Mouse (Mus musculus) left cerebral cortex, postnatal 4 days (tissue): ENCODE results near the gene Ncoa3. TPM values are rescaled to one million over a fixed set of nuclear protein-coding genes. Genes with fewer than 3 reads are reported as not detected.
A peak's percentile ranks its signal among the peaks of the same experiment; 100 is the strongest.
"Not testable (repeated sequence)": the region's sequence is repeated elsewhere in the genome, so short reads cannot be mapped to it uniquely, and the experiment has no call there.

Experiments
- DNase-seq: peaks from one replicate; pipeline ENCODE4 v3.0.0-alpha.2; 2022
- intact Hi-C: fragments of 180-260 bp; cut with DNase I; formaldehyde crosslinking; loops from one replicate; pipeline ENCODE4 v1.15.1; 2025
- total RNA-seq, 2 experiments: library from RNA; stranded (reverse); gene quantifications; 2 replicates each; pipeline ENCODE4 v1.2.3; 2021

The Ncoa3 gene
- 10 to 100 TPM; 36.0 to 41.3 TPM for total RNA-seq

DNA sequence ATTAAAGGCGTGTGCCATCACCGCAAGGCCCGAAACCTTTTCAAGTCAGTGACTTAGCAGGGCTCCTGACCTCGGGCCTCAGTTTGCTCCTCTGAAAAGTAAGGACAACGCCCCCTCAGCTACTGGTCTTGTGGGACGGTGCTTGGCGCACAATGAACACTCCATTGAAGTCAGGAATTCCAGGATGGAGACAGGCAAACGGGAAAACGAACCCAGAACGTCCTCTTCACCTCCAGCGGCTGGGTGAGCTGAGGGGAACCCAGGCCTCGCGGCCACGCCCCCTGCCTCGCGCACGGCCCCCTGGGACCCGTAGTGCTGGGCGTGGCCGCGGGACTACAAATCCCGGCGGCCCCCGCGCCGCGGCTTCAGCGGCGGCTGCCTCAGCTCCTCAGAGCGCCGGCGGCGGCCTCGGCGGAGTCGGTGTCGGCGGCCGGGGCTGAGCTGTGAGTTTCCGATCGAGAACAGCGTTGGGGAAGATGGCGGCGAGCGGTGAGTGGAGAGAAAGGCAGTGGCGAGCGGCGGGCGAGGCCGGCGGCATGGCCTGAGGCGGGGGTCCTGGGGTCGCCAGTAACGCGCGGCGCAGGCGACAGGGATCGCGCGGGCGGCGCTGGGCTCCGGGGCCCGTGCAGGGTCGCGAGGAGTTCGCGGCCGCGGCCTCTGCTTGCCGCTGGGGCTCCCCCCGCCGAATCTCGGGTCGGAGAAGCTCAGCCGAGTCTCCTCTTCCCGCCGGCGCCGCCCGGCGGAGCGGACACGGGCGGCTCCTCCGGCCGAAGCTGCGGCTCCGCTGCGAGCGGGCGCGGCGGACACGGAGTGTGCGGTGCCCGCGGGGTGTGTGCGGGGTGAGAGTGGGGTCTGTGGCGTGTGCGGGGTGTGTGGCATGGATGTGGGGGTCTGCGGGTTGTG is at the start of gene Ncoa3:
Ncoa3 (plus strand) TSS at position 367 of the 903 bp plus-strand sequence.
- intact Hi-C loops = no loop called here
- peak; percentile 95 for DNase-seq

DNA sequence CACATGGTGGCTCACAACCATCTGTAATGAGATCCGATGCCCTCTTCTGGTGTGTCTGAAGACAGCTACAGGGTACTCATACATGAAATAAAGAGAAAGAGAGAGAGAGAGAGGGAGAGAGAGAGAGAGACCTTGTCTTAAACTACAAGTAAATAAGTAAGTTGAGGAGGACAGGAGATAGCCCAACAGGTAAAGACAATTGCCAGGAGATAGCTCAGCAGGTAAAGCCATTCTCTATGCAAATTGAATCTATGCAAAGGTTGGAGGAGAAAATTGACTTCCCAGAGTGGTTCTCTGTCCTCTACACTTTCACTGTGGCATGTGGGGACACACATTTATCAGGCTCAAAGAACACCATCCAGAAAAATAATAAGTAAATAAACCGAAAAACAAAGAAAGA is 49.3 kb upstream of the Ncoa3 start:
- DNase-seq = no peak
- intact Hi-C loops = no loop called here

DNA sequence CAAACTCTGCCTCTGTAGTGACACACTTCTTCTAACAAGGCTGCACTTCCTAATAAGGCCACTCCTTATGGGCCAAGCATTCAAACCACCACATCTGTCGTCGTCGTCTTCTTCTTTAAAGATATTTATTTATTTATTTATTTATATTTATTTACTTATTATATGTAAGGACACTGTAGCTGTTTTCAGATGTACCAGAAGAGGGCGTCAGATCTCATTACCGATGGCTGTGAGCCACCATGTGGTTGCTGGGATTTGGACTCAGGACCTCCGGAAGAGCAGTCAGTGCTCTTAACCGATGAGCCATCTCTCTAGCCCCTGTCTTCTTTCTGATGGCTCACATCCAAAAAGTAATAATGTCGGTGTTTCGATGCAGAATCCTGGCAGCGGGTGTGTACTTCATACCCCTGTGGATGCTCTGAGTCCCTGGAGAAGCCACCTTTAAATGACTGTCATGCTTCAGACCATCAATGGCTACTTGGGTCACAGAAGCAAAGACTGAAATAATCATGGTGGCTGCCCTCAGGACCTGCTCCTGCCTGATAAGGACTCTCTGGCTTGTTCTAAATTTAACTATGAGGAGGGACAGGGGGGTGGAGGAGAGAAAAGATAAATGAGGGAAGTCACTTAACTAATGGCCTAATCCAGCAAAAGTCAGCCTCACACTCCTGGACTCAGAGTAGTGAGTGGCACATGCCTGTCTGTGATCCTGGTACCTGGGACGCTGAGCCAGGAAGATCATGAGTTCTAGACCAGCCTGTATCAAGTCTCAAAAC is 47.7 kb upstream of the Ncoa3 start:
- no peak for DNase-seq
- intact Hi-C loops = no loop called here

DNA sequence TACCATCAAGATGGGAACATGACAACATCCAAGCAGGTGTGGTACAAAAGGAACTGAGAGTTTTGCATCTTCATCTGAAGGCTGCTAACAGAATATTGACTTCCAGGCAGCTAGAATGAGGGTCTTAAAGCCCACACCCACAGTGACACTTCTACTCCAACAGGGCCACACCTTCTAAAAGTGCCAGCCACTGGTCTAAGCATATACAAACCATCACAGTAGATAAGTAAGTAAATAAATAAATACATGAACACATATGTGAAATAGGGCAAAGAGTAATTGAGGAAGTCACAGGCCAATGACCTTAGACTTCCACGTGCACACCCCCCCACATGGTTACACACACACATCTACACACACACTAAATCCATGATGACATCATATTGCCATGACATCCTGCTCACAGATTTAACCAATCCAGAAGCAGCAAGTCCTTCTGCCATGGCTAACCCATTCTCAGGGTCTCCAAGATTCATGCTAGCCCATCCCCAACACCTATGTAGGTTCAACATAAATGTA is 46.3 kb upstream of the Ncoa3 start:
- intact Hi-C loops = no loop called here
- DNase-seq = no peak

DNA sequence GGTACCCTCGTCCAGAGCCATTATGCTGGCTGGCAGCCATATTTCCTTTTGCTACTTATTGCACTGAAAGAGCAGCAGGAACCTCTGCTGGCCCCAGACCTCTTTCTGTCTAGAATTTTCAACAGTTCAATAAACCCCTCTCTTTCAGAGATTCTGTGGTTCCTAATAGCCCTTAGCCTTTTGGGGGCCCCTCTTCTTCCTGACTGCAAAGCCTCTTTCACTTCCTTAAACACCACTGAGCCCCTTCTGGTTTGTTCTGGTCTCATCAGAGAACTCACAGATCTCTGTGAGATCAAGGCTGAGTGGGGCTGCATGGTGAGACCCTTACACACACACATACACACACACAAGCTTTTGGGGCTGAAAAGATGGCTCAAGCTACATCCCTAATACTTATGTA is 44.4 kb upstream of the Ncoa3 start:
- no peak for DNase-seq
- intact Hi-C loops = no loop called here

DNA sequence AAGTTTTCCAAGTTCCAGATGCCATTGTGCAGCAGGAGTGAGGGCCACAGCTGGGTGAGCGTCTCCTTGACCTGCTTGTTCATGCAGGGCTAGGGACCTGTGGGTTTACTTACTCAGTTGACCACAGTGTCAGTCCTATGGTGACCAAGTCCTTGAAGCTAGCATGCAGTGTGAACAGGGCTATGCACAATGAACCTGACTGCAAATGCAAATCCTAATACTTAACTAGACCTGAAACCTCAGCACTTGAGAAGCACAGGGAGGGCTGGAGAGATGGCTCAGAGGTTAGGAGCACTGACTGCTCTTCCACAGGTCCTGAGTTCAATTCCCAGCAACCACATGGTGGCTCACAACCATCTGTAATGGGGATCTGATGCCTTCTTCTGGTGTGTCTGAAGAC is 43.7 kb upstream of the Ncoa3 start:
- DNase-seq, intact Hi-C loops: not testable (repeated sequence)

DNA sequence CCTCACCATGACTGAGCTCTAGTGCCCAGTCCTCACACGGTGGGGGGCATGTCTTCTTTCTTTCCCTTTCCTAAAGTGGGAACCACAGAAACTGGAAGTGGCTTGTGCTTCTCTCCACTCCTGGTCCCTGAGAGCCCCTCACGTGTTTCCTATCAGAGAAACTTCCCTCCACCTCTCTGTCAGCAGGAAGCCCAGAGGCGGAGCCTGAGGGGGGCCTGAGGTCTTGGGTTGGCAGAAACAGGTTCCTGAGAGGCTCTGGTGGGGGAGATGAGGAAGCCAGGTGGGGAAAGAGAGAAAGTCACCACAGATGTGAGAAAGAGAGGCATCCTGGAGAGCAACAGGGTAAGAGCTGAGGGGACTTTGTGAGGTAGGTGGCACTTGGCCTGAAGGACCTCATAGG is 42.7 kb upstream of the Ncoa3 start:
- intact Hi-C loops = no loop called here
- no peak for DNase-seq

DNA sequence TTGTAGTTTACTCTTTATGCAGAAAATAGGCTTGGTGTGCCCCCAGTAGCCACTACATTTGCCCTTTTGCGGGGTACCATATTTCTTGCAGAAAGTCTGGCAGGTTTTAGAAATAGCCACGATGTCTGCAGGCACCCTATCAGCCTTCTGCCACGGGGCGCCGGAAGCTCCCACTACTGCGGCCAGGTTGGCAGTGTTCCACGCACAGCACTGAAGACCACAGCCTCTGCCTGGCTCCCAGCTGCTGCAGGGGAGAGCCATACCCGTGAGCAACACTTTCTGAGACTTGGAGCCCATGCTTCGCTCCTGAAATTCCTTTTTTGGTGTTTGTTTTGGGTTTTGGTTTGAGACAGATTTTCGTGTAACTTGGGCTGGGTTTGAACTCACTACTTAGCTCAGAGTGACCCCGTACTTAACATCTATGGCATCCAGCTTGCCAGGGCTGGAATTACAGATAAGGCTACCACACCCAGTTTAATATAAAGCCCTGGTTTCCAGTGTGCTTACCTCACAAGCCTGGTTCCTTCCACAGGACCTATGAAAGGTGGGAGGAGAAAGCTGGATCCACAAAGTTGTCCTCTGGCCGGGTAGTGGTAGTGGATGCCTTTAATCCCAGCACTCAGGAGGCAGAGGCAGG is 40.9 kb upstream of the Ncoa3 start:
- DNase-seq = no peak
- intact Hi-C loops = no loop called here

DNA sequence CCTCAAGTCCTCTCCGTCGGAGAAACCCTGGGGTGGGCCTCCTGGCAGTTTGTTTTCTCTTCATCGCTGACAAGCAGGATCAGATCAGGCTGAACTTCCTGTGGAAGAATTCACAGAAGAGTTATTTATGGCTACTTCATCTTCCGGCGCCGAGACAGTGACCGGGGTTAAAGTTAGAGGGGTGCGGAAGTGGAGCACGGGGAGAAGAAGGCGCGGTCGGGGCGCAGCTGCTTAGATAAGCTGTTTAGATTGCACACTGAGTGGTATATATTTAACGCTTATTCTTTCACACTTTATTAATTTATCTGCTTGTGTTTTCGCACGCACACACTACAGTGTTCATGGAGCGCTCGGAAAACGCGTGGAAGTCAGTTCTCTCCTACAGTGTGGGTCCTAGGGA is 37.6 kb upstream of the Ncoa3 start:
- intact Hi-C loops = no loop called here
- DNase-seq = no peak

DNA sequence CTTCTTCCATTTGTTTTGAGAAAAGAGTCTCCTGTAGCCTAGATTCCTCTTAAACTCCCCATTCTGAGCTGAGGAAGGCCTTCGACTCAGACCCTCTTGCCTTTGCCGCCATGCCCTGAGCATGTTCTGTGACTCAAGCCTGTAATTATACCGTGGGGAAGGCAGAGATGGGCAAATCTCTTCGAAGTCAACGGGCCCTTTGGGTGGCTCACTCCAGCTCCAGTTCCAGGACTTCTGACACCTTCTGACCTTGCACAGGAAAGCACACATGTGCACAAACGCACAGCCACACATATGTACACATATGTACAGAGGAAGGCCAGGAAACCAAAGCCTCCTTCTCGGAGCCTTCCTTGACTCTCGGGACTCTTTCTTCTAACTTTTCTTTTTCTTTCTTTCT is 37.0 kb upstream of the Ncoa3 start:
- intact Hi-C loops = no loop called here
- DNase-seq = no peak

DNA sequence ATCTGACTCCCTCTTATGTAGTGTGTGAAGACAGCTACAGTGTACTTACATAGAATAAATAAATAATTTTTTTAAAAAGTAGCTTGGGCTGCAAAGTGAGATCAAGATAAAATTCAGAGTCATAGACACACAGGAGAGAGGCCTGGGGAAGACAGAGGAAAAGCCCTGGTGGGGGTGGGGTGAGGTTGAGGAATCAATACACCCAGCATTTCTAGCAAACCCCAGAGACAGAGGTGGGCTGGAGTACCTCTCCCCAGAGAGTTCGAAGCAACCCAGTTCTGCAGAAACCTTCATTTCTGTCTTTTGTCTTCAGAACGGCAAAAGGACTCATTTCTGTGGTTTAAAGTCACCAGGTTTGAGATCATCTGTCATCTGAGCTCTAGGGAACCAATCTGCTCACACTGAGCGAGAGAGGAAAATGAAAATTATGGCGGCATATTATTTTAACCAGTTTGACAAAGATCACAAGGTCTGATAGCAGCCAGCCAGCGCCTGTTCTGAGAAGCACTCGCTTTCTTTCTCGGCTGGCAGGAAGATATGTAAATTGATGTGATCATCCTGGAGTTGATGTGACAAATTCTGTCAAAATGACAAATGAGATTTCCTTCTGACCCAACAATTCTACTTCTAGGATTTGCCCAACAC is 36.2 kb upstream of the Ncoa3 start:
- DNase-seq = no peak
- intact Hi-C loops = no loop called here

DNA sequence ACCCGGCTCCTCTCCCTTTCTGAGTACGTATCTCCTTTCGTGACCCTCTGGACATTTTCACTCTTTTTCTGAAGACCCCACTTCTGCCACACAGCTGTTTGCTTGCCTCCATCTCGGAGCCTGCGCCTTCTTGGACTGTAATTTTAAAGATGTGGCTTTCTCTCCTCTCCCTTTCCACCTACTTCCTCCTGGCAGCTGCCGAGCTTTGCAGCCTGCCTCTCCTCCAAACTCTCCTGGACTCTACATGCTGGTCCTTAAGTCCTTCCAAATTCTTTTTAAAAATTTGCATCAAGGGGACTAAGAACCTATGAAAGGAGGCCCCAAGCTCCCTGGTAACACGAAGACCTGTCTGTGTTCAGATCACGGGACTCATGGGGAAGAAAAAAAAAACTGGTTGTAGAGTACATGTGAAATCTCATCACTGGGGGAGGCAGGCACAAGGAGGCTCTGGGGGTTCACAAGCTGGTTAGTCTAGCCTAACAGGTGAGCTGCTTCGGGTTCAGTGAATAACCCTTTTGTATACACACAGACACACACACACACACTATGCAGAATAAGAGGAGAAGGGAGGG is 35.1 kb upstream of the Ncoa3 start:
- intact Hi-C loops = no loop called here
- DNase-seq = no peak

DNA sequence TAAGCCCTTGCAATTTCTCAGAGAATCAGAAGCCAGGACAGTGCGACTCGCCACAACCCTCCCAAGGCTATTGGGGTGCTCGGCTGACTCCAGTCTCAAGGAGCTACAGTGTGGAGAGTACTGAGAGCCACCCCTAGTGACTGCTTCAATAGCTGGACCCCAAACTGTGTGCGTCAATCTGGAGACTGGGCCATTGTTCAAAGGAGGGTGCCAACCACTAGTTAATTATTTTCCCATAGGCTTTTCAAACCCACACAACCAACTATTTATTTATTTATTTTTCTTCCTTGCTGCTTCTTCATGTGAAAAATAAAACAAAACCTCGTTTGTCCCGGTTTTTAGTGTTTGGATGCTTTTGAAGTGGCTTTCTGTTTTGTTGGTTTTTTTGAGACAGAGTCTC is 33.9 kb upstream of the Ncoa3 start:
- no peak for DNase-seq
- intact Hi-C loops = no loop called here

DNA sequence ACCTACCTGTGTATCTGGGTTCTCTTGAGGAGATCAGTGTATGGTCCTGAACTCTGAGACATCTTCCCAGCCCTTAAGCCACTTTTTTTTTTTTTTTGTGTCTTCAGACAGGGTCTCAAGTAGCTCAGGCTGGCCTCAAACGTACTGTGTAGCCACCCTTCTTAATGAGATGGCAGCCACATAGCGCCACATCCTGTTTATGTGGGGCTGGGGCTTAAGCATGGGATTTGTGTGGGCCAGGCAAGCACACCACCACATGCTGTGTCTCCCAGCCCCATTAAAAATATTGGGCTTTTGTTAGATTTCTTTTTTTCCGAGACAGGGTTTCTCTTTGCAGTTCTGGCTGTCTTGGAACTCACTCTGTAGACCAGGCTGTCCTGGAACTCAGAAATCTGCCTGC is 31.7 kb upstream of the Ncoa3 start:
- DNase-seq = no peak
- intact Hi-C loops = no loop called here

DNA sequence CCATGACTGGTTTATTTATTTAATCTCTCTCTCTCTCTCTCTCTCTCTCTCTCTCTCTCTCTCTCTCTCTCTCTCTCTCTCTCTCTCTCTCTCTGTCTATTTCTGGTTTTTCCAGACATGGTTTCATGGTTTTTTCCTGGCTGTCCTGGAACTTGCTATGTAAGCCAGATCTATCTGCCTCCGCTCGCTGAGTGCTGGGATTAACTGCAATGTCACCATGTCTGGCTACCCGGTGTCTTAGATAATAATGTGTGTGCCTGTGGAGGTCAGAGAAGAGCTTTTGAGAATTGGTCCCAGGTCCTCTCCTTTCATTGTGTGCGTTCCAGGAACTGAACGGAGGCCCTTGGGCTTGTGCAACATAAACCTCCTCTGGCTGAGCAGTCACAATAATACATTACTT is 29.6 kb upstream of the Ncoa3 start:
- DNase-seq = no peak
- intact Hi-C loops = no loop called here

DNA sequence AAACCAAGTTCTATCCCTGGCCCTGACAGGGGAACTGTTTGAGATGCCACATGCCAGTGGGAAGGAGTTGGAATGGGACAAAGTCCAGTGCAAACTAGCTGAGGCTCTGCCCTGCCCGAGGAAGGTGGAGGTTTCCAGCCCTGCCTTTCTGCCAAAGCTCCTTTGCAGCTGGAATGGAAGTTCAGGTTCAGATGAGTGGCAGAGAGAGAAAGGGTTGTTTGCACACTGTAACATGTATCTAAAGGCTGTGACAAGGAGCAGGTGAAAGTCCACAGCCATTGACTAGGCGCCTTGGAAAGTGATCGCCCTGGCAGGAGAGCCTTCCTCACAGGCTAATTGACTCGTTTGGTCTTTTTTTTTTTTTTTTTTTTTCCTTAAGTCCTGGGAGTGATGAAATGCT is 28.3 kb upstream of the Ncoa3 start:
- intact Hi-C loops = no loop called here
- no peak for DNase-seq

DNA sequence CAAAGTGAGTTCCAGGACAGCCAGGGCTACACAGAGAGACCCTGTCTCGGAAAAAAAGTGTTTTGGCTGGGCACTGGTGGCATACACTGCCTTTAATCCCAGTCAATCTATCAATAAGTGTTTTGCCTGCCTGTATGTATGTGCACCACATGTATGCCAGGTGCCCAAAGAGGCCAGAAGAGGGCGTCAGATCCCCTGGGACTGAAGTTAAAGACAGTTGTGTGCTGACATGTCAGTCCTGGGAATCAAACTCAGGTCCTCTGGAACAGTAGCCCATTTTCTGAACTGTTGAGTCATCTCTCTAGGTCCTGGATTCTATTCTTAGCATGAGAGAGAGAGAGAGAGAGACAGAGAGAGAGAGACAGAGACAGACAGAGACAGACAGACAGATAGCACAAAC is 25.4 kb upstream of the Ncoa3 start:
- intact Hi-C loops = no loop called here
- DNase-seq = no peak

DNA sequence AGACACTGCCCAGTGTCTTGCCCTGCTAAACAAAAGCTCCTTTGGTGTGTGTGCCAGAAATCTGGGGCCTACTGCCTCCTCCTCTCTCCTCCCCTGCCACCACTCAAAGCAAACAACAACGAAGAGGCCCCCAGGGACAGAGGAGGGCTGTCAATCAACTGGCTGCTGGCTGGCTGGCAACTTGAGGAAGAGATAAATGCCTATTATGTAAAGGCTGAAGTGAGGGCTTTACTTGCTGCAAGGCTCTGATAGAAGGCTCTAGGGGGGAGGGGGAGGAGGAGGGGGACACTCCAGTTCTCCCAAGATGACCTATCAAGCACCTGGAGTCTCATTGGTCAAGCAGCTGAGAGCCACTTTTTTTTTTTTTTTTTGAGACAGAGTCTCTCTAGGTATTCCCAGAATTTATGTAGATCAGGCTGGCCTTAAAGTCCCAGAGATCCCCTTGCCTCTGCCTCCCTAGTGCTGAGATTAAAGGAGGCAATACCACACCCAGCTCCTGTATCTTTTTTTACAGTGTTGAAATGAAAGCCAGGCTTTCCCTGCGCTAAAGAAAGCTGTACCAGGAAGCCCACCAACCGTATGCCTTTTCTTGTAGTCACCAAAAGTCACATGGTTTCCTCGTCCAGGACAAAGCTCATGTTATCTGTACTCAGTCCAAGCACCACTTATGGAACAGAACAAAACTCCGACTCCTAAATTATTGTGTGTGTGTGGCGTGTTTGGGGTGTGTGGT is 24.4 kb upstream of the Ncoa3 start:
- peak; percentile 60 for DNase-seq
- intact Hi-C loops = no loop called here

DNA sequence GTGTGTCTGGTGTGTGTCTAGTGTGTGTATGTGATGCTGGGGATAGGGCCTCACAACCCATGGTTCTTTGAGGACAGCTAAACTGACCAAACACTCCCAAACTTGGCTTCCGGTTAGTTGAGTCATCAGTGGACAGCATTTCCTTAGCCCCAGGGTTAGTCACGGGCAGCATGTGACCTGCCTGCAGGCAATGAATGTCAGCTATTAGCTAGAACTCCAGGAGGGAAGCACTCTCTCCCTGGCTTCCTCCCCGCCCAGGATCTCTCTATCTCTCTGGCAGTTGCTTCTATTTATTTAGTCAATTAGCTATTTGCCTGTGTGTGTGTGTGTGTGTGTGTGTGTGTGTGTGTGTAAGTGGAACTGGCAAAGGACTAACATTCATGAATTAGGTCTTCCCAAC is 23.6 kb upstream of the Ncoa3 start:
- intact Hi-C loops = no loop called here
- DNase-seq = no peak

DNA sequence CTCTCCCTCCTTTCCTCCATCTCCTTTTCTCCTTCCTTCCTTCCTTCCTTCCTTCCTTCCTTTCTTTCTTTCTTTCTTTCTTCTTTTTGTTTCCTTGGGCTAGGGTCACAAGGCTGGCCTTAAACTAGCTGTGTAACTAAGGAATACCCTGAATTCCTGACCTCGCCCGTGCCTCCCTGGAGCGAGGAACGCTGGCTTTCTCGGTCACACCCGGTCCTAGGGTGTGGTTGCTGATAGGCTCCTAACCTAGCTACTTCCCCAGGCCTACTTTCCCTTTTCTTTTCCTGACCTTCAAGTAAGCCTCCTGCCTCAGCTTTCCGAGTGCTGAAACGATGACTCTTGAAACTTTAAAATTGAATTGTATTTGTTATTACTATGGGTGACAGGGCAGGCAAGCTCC is 23.0 kb upstream of the Ncoa3 start:
- DNase-seq = no peak
- intact Hi-C loops = no loop called here
